37 mouse cellular contexts compared by ENCODE assay signal in the genomic region with DNA sequence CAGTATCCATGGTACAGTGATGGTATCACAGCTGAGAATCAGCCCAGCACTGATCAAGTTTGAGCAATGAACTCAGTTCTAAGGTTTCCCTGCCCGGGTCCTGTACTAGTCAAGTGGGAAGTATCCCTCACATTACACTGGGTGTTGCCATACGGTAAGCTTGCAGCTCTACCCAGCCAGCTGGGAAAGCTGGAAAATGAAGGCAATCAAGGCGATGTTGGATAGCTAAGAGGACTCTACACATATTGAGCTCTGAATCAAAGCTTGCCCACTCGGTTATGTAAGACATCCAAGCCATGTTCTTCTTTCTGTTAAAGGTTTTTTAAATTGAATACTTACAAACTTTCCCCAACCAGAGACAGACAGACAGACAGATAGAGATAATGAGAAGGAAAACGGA. TPM values are rescaled to one million over a fixed set of nuclear protein-coding genes. Genes with fewer than 3 reads are reported as not detected.
"Had no signal": no experiment of that assay in that cellular context is flagged by ENCODE, and none has a peak within 500 bp of the region (broad histone marks: within the 10 kb centered on the region; RNA-seq: fewer than 3 reads in every experiment).

No protein-coding gene starts in this region.

- H3K9me3 ChIP-seq: limb, embryonic 10.5 days; limb, embryonic 12.5 days; limb, embryonic 13.5 days; limb, embryonic 15.5 days; liver, embryonic 12.5 days; liver, embryonic 13.5 days; liver, embryonic 15.5 days; lung, embryonic 15.5 days; midbrain, embryonic 10.5 days; midbrain, embryonic 12.5 days; midbrain, embryonic 13.5 days; midbrain, embryonic 15.5 days had no signal

- H3K27me3 ChIP-seq: limb, embryonic 12.5 days; limb, embryonic 13.5 days; limb, embryonic 15.5 days; liver, embryonic 12.5 days; liver, embryonic 13.5 days; liver, embryonic 15.5 days; lung, embryonic 15.5 days; megakaryocyte, embryonic 14.5 days; midbrain, embryonic 12.5 days; midbrain, embryonic 13.5 days; midbrain, embryonic 15.5 days had no signal

- H3K4me2 ChIP-seq: limb, embryonic 12.5 days; limb, embryonic 13.5 days; limb, embryonic 15.5 days; liver, embryonic 11.5 days; liver, embryonic 12.5 days; liver, embryonic 13.5 days; liver, embryonic 15.5 days; lung, embryonic 14.5 days; lung, embryonic 15.5 days; midbrain, embryonic 12.5 days; midbrain, embryonic 13.5 days; midbrain, embryonic 15.5 days had no signal

- H3K36me3 ChIP-seq: limb, embryonic 10.5 days; limb, embryonic 12.5 days; limb, embryonic 13.5 days; limb, embryonic 15.5 days; liver, embryonic 12.5 days; liver, embryonic 13.5 days; liver, embryonic 15.5 days; lung, embryonic 15.5 days; midbrain, embryonic 10.5 days; midbrain, embryonic 12.5 days; midbrain, embryonic 13.5 days; midbrain, embryonic 15.5 days had no signal

- H3K9ac ChIP-seq: limb, embryonic 12.5 days; limb, embryonic 13.5 days; limb, embryonic 15.5 days; liver, embryonic 12.5 days; liver, embryonic 13.5 days; liver, embryonic 14.5 days; liver, embryonic 15.5 days; liver, postnatal 0 days; lung, embryonic 14.5 days; lung, embryonic 15.5 days; midbrain, embryonic 12.5 days; midbrain, embryonic 13.5 days; midbrain, embryonic 15.5 days had no signal

- H3K4me3 ChIP-seq: left cerebral cortex, adult 2 months; limb, embryonic 10.5 days; limb, embryonic 12.5 days; limb, embryonic 13.5 days; limb, embryonic 15.5 days; liver, embryonic 12.5 days; liver, embryonic 13.5 days; liver, embryonic 15.5 days; lung, embryonic 15.5 days; megakaryocyte, embryonic 14.5 days; midbrain, embryonic 10.5 days; midbrain, embryonic 12.5 days; midbrain, embryonic 13.5 days; midbrain, embryonic 15.5 days; myocyte had no signal

- H3K27ac ChIP-seq: left cerebral cortex, adult 2 months; limb, embryonic 10.5 days; limb, embryonic 12.5 days; limb, embryonic 13.5 days; limb, embryonic 15.5 days; liver, embryonic 12.5 days; liver, embryonic 13.5 days; liver, embryonic 14.5 days; liver, embryonic 15.5 days; lung, embryonic 15.5 days; macrophage; midbrain, embryonic 10.5 days; midbrain, embryonic 12.5 days; midbrain, embryonic 13.5 days; midbrain, embryonic 15.5 days had no signal

- DNase-seq: left cerebral cortex, postnatal 4 days; liver; liver, embryonic 13.5 days; liver, postnatal 0 days; lung, adult 18-20 months; lung, adult 2 months; lung, embryonic 14.5 days; lung, postnatal 10 days; lung, postnatal 14 days; lung, postnatal 36 days; lung, postnatal 4 days; midbrain, embryonic 14.5 days had no signal

- ATAC-seq: liver, embryonic 12.5 days; liver, postnatal 0 days; lung, postnatal 0 days; midbrain, embryonic 13.5 days; midbrain, embryonic 15.5 days; midbrain, embryonic 16.5 days had no signal

- H3K4me1 ChIP-seq: limb, embryonic 10.5 days; limb, embryonic 12.5 days; limb, embryonic 13.5 days; limb, embryonic 15.5 days; liver, embryonic 12.5 days; liver, embryonic 13.5 days; liver, embryonic 15.5 days; lung, embryonic 15.5 days; megakaryocyte, embryonic 14.5 days; midbrain, embryonic 10.5 days; midbrain, embryonic 12.5 days; midbrain, embryonic 13.5 days; midbrain, embryonic 15.5 days had no signal

RNA-seq across cellular contexts. Expression of a gene that starts 45.0 kb away (rescaled TPM):
- total RNA-seq: liver, adult 2 months; megakaryocyte progenitor cell, adult 5-6 weeks; megakaryocyte, adult 5-6 weeks; megakaryocyte-erythroid progenitor cell, adult 5-6 weeks; monocyte, adult 5-6 weeks had no signal
- polyA plus RNA-seq: liver, adult 2 months; liver, embryonic 16.5 days; liver, postnatal 0 days; macrophage had no signal
